Mouse (Mus musculus) forebrain, postnatal 0 days (tissue): Measurements from ENCODE around the gene Zbtb4. TPM values are rescaled to one million over a fixed set of nuclear protein-coding genes. Genes with fewer than 3 reads are reported as not detected.
A peak's percentile ranks its signal among the peaks of the same experiment; 100 is the strongest.

Experiments
- ATAC-seq: fragments of 200-750 bp; cut with Nextera tagmentation; 2 replicates; pipeline ENCODE4 v1.8.0; 2017; ENCODE audit warnings: mild to moderate bottlenecking, moderate library complexity
- DNase-seq: peaks from one replicate; pipeline ENCODE4 v3.0.0-alpha.2; 2015
- H3K27ac ChIP-seq: fragments of 300-500 bp; sonication (generic); 2 replicates; pipeline ENCODE4 v1.5.1; 2014; ENCODE audit warnings: low read depth, mild to moderate bottlenecking, antibody characterized with exemption, low read length, moderate library complexity, mixed read lengths
- H3K27me3 ChIP-seq: fragments of 300-500 bp; sonication (generic); 2 replicates; pipeline ENCODE4 v1.6.1; 2014; ENCODE audit warnings: mild to moderate bottlenecking, low read length, mixed read lengths; ENCODE audit not compliant: insufficient read depth
- H3K36me3 ChIP-seq: fragments of 300-500 bp; sonication (generic); 2 replicates; pipeline ENCODE4 v1.6.1; 2014; ENCODE audit warnings: mild to moderate bottlenecking, moderate library complexity; ENCODE audit not compliant: insufficient read depth
- H3K4me1 ChIP-seq: fragments of 300-500 bp; sonication (generic); 2 replicates; pipeline ENCODE4 v1.6.1; 2014; ENCODE audit warnings: antibody characterized with exemption; ENCODE audit not compliant: insufficient read depth
- H3K4me2 ChIP-seq: fragments of 300-500 bp; sonication (generic); 2 replicates; pipeline ENCODE4 v1.6.1; 2014; ENCODE audit warnings: low read depth, mild to moderate bottlenecking, moderate library complexity
- H3K4me3 ChIP-seq: fragments of 300-500 bp; sonication (generic); 2 replicates; pipeline ENCODE4 v1.5.1; 2014; ENCODE audit warnings: low read depth, low read length, mixed read lengths
- H3K9ac ChIP-seq: fragments of 300-500 bp; sonication (generic); 2 replicates; pipeline ENCODE4 v1.6.1; 2014; ENCODE audit warnings: mild to moderate bottlenecking
- H3K9me3 ChIP-seq: fragments of 300-500 bp; sonication (generic); 2 replicates; pipeline ENCODE4 v1.6.1; 2016; ENCODE audit warnings: low read length
- CTCF ChIP-seq: sonication (generic); IDR thresholded peaks from 2 replicates; pipeline ENCODE4 v1.5.1; 2016; ENCODE audit warnings: antibody characterized with exemption, control low read depth, low read depth
- WGBS: fragments of 180-500 bp; shearing (Covaris S2); extraction: QIAGEN DNeasy Blood & Tissue Kit; methylation state at CpG from one replicate; pipeline ENCODE4 v1.1.7; 2014; 5-methylcytosine and 5-hydroxymethylcytosine counted together
- polyA plus RNA-seq: library from polyadenylated mRNA; unstranded; fragments of >200 nt; fragmentation: Nextera tagmentation; extraction: Ambion mirVana; gene quantifications from 2 replicates; pipeline ENCODE4 v1.2.1, GENCODE M21; 2015
- total RNA-seq: library from RNA; depleted of rRNA; stranded (reverse); fragments of >200 nt; gene quantifications from 2 replicates; pipeline ENCODE4 v1.2.3, GENCODE M21; 2014

Gene Zbtb4
- total and polyA plus RNA-seq, 2 experiments from 2014 or later: 2.7 to 20.3 TPM

DNA sequence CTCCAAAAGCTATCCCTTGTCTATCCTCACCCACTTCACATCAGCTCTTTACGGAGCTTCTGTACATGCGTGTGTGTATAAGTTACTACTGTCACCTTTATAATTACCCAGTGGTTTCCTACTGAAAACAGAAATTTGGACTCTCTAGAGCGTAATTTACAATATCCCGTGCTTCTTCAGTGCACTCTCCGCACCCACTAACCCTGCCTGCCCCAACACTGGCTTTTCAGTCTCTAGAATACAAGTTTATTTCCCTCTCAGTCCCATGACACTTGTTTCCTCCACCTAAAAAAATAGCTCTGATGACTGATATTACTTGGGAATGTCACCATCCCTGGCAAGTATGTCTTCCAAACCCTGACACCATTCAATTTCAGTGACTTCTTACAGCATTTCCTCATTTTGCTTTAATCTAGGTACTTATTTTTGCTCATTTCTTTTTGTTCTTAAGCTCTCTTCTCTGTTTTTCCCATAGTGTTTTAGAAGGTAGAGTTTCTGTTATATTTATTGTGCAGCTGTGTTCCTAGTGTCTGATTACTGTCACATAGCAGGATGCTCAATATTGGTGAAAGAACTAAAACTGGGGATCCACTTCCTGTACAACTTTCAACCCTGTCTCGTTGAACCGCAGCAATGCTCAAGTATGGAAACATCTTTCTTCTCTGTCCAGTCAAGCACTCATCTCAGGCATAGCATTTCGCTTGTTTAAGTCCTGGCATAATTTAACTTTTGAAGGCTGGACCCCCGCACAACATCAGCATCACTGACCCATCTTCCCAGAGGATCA lies 8.2 kb upstream of the Zbtb4 start:
- H3K4me2 ChIP-seq: peak overlapping the region; percentile 67
- H3K36me3 ChIP-seq: no peaks in the 10 kb centered on the region
- H3K9ac ChIP-seq: peak overlapping the region; percentile 72
- peaks cover 24% of the 10 kb centered on the region for H3K4me1 ChIP-seq
- WGBS: 40% methylated on average over 9 of the region's 9 CpGs
- no peaks in the 10 kb centered on the region for H3K9me3 ChIP-seq
- peak overlapping the region; percentile 58 for H3K4me3 ChIP-seq
- DNase-seq (no peak), ATAC-seq (no peak)
- no peak for TF ChIP-seq CTCF
- no peaks in the 10 kb centered on the region for H3K27me3 ChIP-seq
- peak overlapping the region; percentile 97 for H3K27ac ChIP-seq

DNA sequence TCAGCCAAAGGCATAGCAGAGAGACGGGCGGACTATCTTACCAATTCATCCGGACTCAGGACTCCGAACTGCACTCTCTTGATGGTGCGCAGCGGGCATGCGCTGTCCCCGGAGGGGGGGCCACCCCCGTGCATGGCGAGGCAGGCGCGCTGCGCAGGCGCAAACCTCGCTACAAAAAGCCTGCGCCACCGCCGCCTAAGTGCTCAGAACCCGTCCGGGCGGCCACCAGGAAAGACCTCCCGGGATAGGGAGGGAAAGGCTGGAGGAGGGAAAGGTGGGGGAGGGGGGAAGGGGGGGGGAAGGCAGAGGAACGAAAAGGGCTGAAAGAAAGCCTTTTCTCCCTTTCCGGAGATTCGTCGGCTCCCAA lies 7.6 kb upstream of the Zbtb4 start:
- Histone ChIP-seq H3K4me2 (peak overlapping the region; percentile 67), H3K4me1 (peaks cover 24% of the 10 kb centered on the region), H3K9ac (peak overlapping the region; percentile 72), H3K27me3 (no peaks in the 10 kb centered on the region), H3K9me3 (no peaks in the 10 kb centered on the region), H3K36me3 (no peaks in the 10 kb centered on the region), H3K27ac (peak overlapping the region; percentile 97), H3K4me3 (peak overlapping the region; percentile 58)
- TF ChIP-seq CTCF: peak; percentile 14; the same call in 1 of the 2 replicates
- under 1% methylated on average over 26 of the region's 26 CpGs for WGBS
- ATAC-seq (peak; percentile 85), DNase-seq (peak; percentile 98)

DNA sequence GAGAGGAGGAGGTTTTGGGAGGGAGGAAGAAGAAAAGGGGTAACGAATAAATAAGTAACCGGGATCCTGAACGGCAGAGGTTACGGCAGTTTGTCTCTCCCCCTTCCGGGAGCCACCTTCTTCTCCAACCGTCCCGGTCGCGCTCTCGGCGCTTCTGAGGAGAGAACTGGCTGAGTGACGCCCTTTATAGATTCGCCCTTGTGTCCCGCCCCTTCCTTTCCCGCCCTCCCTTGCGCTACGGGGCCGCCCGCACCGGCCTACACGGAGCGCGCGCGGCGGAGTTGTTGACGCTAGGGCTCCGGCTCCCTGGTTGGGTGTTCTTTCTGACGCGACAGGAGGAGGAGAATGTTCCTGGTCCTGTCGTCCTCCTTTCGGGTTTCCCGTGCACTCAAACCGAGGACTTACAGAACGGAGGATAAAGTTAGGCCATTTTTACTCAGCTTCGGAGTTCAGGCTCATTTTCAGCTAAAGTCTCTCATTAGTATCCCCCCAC lies 7.2 kb upstream of the Zbtb4 start, which contains the start of gene Polr2a:
Gene Polr2a (minus strand): TSS at position 160 of the 493 bp plus-strand sequence.
- peak; percentile 95 for ATAC-seq
- peaks cover 24% of the 10 kb centered on the region for H3K4me1 ChIP-seq

DNA sequence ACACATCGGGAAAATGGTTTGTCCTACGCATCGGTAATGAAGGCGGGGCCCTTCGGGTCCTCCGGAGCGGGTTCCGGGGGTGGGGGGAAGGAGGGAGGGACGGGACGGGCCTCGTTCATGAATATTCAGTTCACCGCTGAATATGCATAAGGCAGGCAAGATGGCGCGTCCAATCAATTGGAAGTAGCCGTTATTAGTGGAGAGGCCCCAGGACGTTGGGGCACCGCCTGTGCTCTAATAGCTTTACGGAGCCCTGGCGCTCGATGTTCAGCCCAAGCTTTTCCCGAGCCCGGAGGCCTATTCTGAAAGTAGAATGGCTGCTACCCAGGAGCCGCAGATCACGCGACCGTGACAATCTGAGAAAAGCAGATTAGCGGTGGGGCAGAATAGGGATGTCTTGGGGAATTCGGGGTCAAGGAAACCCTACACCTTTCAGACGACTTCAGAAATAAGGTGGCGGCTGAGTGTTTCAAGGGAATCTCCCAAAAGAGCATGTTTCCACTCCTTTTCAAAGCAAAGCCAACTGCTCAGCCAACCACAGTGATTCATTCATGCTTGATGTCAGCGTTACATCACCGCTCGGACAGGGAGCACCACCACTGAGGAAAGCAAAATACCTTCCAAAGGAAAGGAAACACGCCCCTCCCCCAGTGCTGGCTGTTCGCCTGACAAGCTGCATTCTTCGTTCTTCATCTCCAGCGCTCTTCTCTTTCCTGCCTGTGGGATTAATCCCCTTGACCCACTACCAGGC lies 6.6 kb upstream of the Zbtb4 start:
- TF ChIP-seq CTCF: 0 out of 2 replicates have a peak, but pooled peaks have one; percentile 10
- Histone ChIP-seq H3K27ac (peak overlapping the region; percentile 97), H3K4me2 (peak overlapping the region; percentile 67), H3K36me3 (no peaks in the 10 kb centered on the region), H3K4me3 (peak overlapping the region; percentile 58), H3K9ac (peak overlapping the region; percentile 72), H3K4me1 (peaks cover 24% of the 10 kb centered on the region), H3K27me3 (no peaks in the 10 kb centered on the region), H3K9me3 (no peaks in the 10 kb centered on the region)
- 1% methylated on average over 37 of the region's 37 CpGs for WGBS
- ATAC-seq (peak; percentile 83), DNase-seq (peak; percentile 90)

More for the DNA sequence above, 7.2 kb upstream of the Zbtb4 start, which contains the start of gene Polr2a:
- peak; percentile 100 for DNase-seq
- Histone ChIP-seq H3K36me3 (no peaks in the 10 kb centered on the region), H3K4me2 (peak within 1 kb of the TSS; percentile 67), H3K27ac (peak within 1 kb of the TSS; percentile 97), H3K4me3 (peak within 1 kb of the TSS; percentile 58), H3K9me3 (no peaks in the 10 kb centered on the region), H3K27me3 (no peaks in the 10 kb centered on the region), H3K9ac (peak within 1 kb of the TSS; percentile 72)
- under 1% methylated on average over 34 of the region's 36 CpGs for WGBS
- TF ChIP-seq CTCF: no peak; the same call in 1 of the 2 replicates

DNA sequence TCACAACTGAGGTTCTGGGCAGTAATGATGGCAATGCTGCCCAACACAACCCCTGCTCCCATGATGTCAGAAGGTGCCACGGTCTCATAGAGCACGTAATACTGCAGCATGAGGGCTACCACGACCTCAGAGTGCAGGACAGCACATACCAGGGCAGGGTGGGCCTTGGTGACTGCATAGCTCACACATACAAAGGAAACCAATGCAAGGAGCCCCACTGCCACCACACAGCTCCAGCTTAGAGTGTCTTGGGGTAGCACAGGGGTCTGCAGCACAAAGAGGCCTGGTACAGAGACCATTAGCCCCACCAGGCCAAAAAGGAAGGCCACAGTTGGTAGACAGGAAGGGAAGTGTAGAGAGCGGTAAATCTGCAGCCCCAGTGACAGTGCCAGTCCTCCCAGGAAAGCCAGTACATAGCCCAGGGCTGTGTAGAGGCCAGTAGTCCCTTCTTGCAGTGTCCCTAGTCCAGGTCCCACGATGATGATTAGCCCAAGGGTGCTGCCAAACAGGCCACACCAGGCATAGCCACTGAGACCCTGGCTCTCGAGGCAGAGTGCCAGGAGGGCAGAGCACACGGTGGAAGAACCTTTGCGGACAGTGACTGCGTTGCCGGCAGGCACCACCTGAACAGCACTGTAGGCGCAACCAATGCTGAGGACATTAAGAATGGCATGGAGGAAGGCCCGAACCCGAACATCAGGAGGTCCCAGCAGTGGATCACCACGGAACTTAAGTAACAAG lies 5.4 kb upstream of the Zbtb4 start:
- no peaks in the 10 kb centered on the region for H3K27me3 ChIP-seq
- H3K4me3 ChIP-seq: no peak overlapping the region
- ATAC-seq (no peak), DNase-seq (no peak)
- H3K9me3 ChIP-seq: no peaks in the 10 kb centered on the region
- WGBS: 78% methylated on average over 14 of the region's 14 CpGs
- H3K36me3 ChIP-seq: no peaks in the 10 kb centered on the region
- peak overlapping the region; percentile 67 for H3K4me2 ChIP-seq
- H3K4me1 ChIP-seq: peaks cover 21% of the 10 kb centered on the region
- peak overlapping the region; percentile 72; the same call in 1 of the 2 replicates for H3K9ac ChIP-seq
- TF ChIP-seq CTCF: no peak
- peak overlapping the region; percentile 97 for H3K27ac ChIP-seq

DNA sequence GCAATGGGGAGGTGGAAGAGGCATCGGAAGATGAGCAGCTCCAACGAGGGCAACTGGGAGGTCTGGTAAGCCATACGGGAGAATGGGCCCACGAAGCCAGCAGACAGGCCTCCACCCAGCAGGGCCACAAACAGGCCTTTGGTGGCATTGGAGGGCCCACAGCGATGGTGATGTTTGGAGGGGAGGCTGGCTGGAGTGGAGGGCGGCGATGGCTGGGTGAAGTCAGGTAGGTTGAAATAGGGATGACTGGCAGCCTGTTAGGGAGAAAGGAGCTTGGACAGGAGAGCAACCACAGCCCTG lies 4.9 kb upstream of the Zbtb4 start:
- no peak overlapping the region for H3K27ac ChIP-seq
- DNase-seq: no peak
- no peaks in the 10 kb centered on the region for H3K36me3 ChIP-seq
- H3K4me1 ChIP-seq: peaks cover 20% of the 10 kb centered on the region
- no peak overlapping the region for H3K4me3 ChIP-seq
- no peak for ATAC-seq
- WGBS: 94% methylated on average over 7 of the region's 7 CpGs
- no peaks in the 10 kb centered on the region for H3K9me3 ChIP-seq
- no peaks in the 10 kb centered on the region for H3K27me3 ChIP-seq
- H3K4me2 ChIP-seq: no peak overlapping the region
- no peak for TF ChIP-seq CTCF
- H3K9ac ChIP-seq: no peak overlapping the region
